Comparison of ENCODE assay signal across 8 mouse cellular contexts in genomic region chr6:87849780-87850154, GRCm38 (mm10). TPM values are rescaled to one million over a fixed set of nuclear protein-coding genes. Genes with fewer than 3 reads are reported as not detected.
DNase-seq lines count a peak whose midpoint lies in the region; ATAC-seq lines count a peak whose summit lies in the region.

No protein-coding gene starts in this region.

- no peaks in the 10 kb centered on the region for H3K27me3 ChIP-seq in kidney, embryonic 16.5 days (ENCODE audit: insufficient read depth, low read length)
- no peaks in the 10 kb centered on the region for H3K27me3 ChIP-seq in hindbrain, embryonic 12.5 days

- H3K27ac ChIP-seq in kidney, embryonic 16.5 days (ENCODE audit: low read length) = no peak overlapping the region
- peak overlapping the region; percentile 93; the same call in 1 of the 2 replicates for H3K27ac ChIP-seq in hindbrain, embryonic 12.5 days

- no peak for ATAC-seq in kidney, embryonic 16.5 days (ENCODE audit: low FRiP score, low TSS enrichment)
- no peak for ATAC-seq in hindbrain, embryonic 12.5 days (ENCODE audit: low FRiP score)
- peak; percentile 51 for ATAC-seq in megakaryocyte progenitor cell, adult 5-6 weeks (replicated peaks; ENCODE audit: poor library complexity)
- ATAC-seq in erythroid progenitor cell, adult 5-6 weeks (replicated peaks; ENCODE audit: low FRiP score, poor library complexity, severe bottlenecking) = no peak

- DNase-seq in kidney, postnatal 36 days = no peak
- DNase-seq in ZHBTc4 (ENCODE audit: low read depth, low spot score) = peak; percentile 71
- DNase-seq in frontal cortex, postnatal 25 days (ENCODE audit: low spot score in 2 of 2) = no peak
- DNase-seq in cerebellum, adult 9-10 months = no peak

- peaks cover 14% of the 10 kb centered on the region for H3K36me3 ChIP-seq in kidney, embryonic 16.5 days (ENCODE audit: insufficient read depth, low read length)
- H3K36me3 ChIP-seq in hindbrain, embryonic 12.5 days = peaks cover 9% of the 10 kb centered on the region

- H3K4me2 ChIP-seq in kidney, embryonic 16.5 days (replicated peaks; ENCODE audit: low read depth, low read length) = peak overlapping the region; percentile 89
- peak overlapping the region; percentile 76 for H3K4me2 ChIP-seq in hindbrain, embryonic 12.5 days (replicated peaks)

- H3K9ac ChIP-seq in kidney, embryonic 16.5 days (replicated peaks; ENCODE audit: low read length) = peak overlapping the region; percentile 98
- H3K9ac ChIP-seq in hindbrain, embryonic 12.5 days = peak overlapping the region; percentile 99

- WGBS in kidney, embryonic 16.5 days = under 1% methylated on average over 8 of the region's 8 CpGs
- under 1% methylated on average over 8 of the region's 8 CpGs for WGBS in hindbrain, embryonic 12.5 days

- peaks cover 26% of the 10 kb centered on the region for H3K4me1 ChIP-seq in kidney, embryonic 16.5 days (ENCODE audit: insufficient read depth, low read length)
- H3K4me1 ChIP-seq in hindbrain, embryonic 12.5 days = peaks cover 19% of the 10 kb centered on the region

- no peaks in the 10 kb centered on the region for H3K9me3 ChIP-seq in kidney, embryonic 16.5 days (ENCODE audit: low read length)
- no peaks in the 10 kb centered on the region for H3K9me3 ChIP-seq in hindbrain, embryonic 12.5 days (replicated peaks)

- peak overlapping the region; percentile 92 for H3K4me3 ChIP-seq in kidney, embryonic 16.5 days (ENCODE audit: low read length)
- H3K4me3 ChIP-seq in hindbrain, embryonic 12.5 days = peak overlapping the region; percentile 100

RNA-seq across cellular contexts. Expression of gene Cnbp, which starts 1.1 kb away (rescaled TPM):
- 1,037 and 1,064 TPM in 2 replicates for polyA plus RNA-seq in kidney, embryonic 16.5 days (2015; fragmentation: Nextera tagmentation; extraction: Ambion mirVana)
- 793 and 799 TPM in 2 replicates for polyA plus RNA-seq in hindbrain, embryonic 12.5 days (2016; fragmentation: Nextera tagmentation; extraction: Ambion mirVana)
- 670 and 676 TPM in 2 replicates for total RNA-seq in megakaryocyte progenitor cell, adult 5-6 weeks (2015)
- 953 and 1,115 TPM in 2 replicates for total RNA-seq in megakaryocyte progenitor cell, adult 5-6 weeks (2017)
- total RNA-seq in erythroid progenitor cell, adult 5-6 weeks (2015; ENCODE audit: low replicate concordance) = 296 and 321 TPM in 2 replicates
- total RNA-seq in erythroid progenitor cell, adult 5-6 weeks (2017; ENCODE audit: low replicate concordance) = 347 and 417 TPM in 2 replicates

RNA-seq across cellular contexts. Expression of gene Isy1, which starts 11.2 kb away (rescaled TPM):
- 41.3 and 49.3 TPM in 2 replicates for polyA plus RNA-seq in kidney, embryonic 16.5 days (2015; fragmentation: Nextera tagmentation; extraction: Ambion mirVana)
- polyA plus RNA-seq in hindbrain, embryonic 12.5 days (2016; fragmentation: Nextera tagmentation; extraction: Ambion mirVana) = 47.4 and 52.7 TPM in 2 replicates
- 27.8 and 32.1 TPM in 2 replicates for total RNA-seq in megakaryocyte progenitor cell, adult 5-6 weeks (2015)
- total RNA-seq in megakaryocyte progenitor cell, adult 5-6 weeks (2017) = 115 and 136 TPM in 2 replicates
- total RNA-seq in erythroid progenitor cell, adult 5-6 weeks (2015; ENCODE audit: low replicate concordance) = 11.5 and 20.1 TPM in 2 replicates
- total RNA-seq in erythroid progenitor cell, adult 5-6 weeks (2017; ENCODE audit: low replicate concordance) = 51.5 and 62.1 TPM in 2 replicates

RNA-seq across cellular contexts. Expression of gene Gm45140, which starts 14.2 kb away (rescaled TPM):
- polyA plus RNA-seq in kidney, embryonic 16.5 days (2015; fragmentation: Nextera tagmentation; extraction: Ambion mirVana) = 2.7 and 5.2 TPM in 2 replicates
- 4.1 and 5.0 TPM in 2 replicates for polyA plus RNA-seq in hindbrain, embryonic 12.5 days (2016; fragmentation: Nextera tagmentation; extraction: Ambion mirVana)
- 2.2 and 3.7 TPM in 2 replicates for total RNA-seq in megakaryocyte progenitor cell, adult 5-6 weeks (2015)
- total RNA-seq in megakaryocyte progenitor cell, adult 5-6 weeks (2017) = 17.4 and 19.9 TPM in 2 replicates
- total RNA-seq in erythroid progenitor cell, adult 5-6 weeks (2015; ENCODE audit: low replicate concordance) = 1.8 and 4.2 TPM in 2 replicates
- 19.1 and 24.3 TPM in 2 replicates for total RNA-seq in erythroid progenitor cell, adult 5-6 weeks (2017; ENCODE audit: low replicate concordance)

RNA-seq across cellular contexts. Expression of gene Rab43, which starts 37.8 kb away (rescaled TPM):
- 10.9 and 14.7 TPM in 2 replicates for polyA plus RNA-seq in kidney, embryonic 16.5 days (2015; fragmentation: Nextera tagmentation; extraction: Ambion mirVana)
- 12.2 and 13.1 TPM in 2 replicates for polyA plus RNA-seq in hindbrain, embryonic 12.5 days (2016; fragmentation: Nextera tagmentation; extraction: Ambion mirVana)
- total RNA-seq in megakaryocyte progenitor cell, adult 5-6 weeks (2015) = 12.7 and 17.9 TPM in 2 replicates
- 3.5 and 5.1 TPM in 2 replicates for total RNA-seq in megakaryocyte progenitor cell, adult 5-6 weeks (2017)
- 172 and 177 TPM in 2 replicates for total RNA-seq in erythroid progenitor cell, adult 5-6 weeks (2015; ENCODE audit: low replicate concordance)
- 129 and 134 TPM in 2 replicates for total RNA-seq in erythroid progenitor cell, adult 5-6 weeks (2017; ENCODE audit: low replicate concordance)

RNA-seq across cellular contexts. Expression of gene Copg1, which starts 37.8 kb away (rescaled TPM):
- 190 TPM in 2 replicates for polyA plus RNA-seq in kidney, embryonic 16.5 days (2015; fragmentation: Nextera tagmentation; extraction: Ambion mirVana)
- 165 TPM in 2 replicates for polyA plus RNA-seq in hindbrain, embryonic 12.5 days (2016; fragmentation: Nextera tagmentation; extraction: Ambion mirVana)
- total RNA-seq in megakaryocyte progenitor cell, adult 5-6 weeks (2015) = 40.1 and 43.2 TPM in 2 replicates
- total RNA-seq in megakaryocyte progenitor cell, adult 5-6 weeks (2017) = 67.2 and 75.4 TPM in 2 replicates
- total RNA-seq in erythroid progenitor cell, adult 5-6 weeks (2015; ENCODE audit: low replicate concordance) = 32.8 and 34.4 TPM in 2 replicates
- total RNA-seq in erythroid progenitor cell, adult 5-6 weeks (2017; ENCODE audit: low replicate concordance) = 35.5 and 44.9 TPM in 2 replicates
